Comparison of ENCODE assay signal across 16 mouse cellular contexts in the genomic region with DNA sequence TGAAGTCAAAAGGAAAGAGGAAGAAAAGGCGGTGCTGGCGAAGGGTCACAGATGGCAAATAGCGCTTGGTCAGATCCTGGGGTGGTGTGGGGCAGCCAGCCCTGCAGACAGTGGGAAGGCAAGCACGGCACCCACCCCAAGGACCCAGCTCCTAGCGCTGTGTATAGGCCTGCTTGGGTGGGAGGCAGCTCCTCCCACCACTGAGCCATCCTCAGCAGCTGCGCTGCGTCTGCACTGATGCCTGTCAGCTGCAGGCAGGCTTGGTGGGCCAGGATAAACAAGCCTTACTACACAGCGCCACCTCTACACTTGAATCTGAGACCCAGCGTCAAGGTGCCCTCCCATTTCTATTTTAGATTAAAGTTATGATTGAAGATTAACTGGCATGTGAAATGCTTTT. TPM values are rescaled to one million over a fixed set of nuclear protein-coding genes. Genes with fewer than 3 reads are reported as not detected.
DNase-seq lines count a peak whose midpoint lies in the region; ATAC-seq and TF ChIP-seq lines count a peak whose summit lies in the region.
"Had no signal": no experiment of that assay in that cellular context is flagged by ENCODE, and none has a peak within 500 bp of the region (broad histone marks: within the 10 kb centered on the region; RNA-seq: fewer than 3 reads in every experiment).

No protein-coding gene starts in this region.

- no peak for TF ChIP-seq CTCF in forebrain, postnatal 0 days (IDR thresholded peaks at IDR 0.05; ENCODE audit: low read depth)

- H3K36me3 ChIP-seq in forebrain, postnatal 0 days (ENCODE audit: insufficient read depth), result peaks cover 95% of the 10 kb centered on the region
- peaks cover 100% of the 10 kb centered on the region for H3K36me3 ChIP-seq in forebrain, embryonic 14.5 days (ENCODE audit: control insufficient read depth, insufficient read depth, low read length)
- H3K36me3 ChIP-seq in midbrain, embryonic 13.5 days, result peaks cover 99% of the 10 kb centered on the region
- H3K36me3 ChIP-seq in midbrain, embryonic 11.5 days (ENCODE audit: control insufficient read depth, insufficient read depth, low read length), result peaks cover 65% of the 10 kb centered on the region
- peaks cover 47% of the 10 kb centered on the region for H3K36me3 ChIP-seq in myocyte (ENCODE audit: control insufficient read depth, insufficient read depth)

- no peak overlapping the region for H3K9ac ChIP-seq in forebrain, postnatal 0 days
- no peak overlapping the region for H3K9ac ChIP-seq in forebrain, embryonic 14.5 days (ENCODE audit: low read length)
- H3K9ac ChIP-seq in midbrain, embryonic 13.5 days (replicated peaks), result no peak overlapping the region
- no peak overlapping the region for H3K9ac ChIP-seq in midbrain, embryonic 11.5 days (ENCODE audit: low read length)
- H3K9ac ChIP-seq: intestine, embryonic 15.5 days had no signal

- no peaks in the 10 kb centered on the region for H3K4me1 ChIP-seq in forebrain, postnatal 0 days (ENCODE audit: insufficient read depth)
- H3K4me1 ChIP-seq in forebrain, embryonic 14.5 days (ENCODE audit: control insufficient read depth, insufficient read depth, low read length), result no peaks in the 10 kb centered on the region
- H3K4me1 ChIP-seq in midbrain, embryonic 13.5 days (replicated peaks), result no peaks in the 10 kb centered on the region
- no peaks in the 10 kb centered on the region for H3K4me1 ChIP-seq in midbrain, embryonic 11.5 days (ENCODE audit: control insufficient read depth, insufficient read depth, low read length)
- H3K4me1 ChIP-seq: intestine, embryonic 15.5 days had no signal

- 86% methylated on average over 9 of the region's 9 CpGs for WGBS in forebrain, postnatal 0 days
- WGBS in forebrain, embryonic 14.5 days, result 89% methylated on average over 9 of the region's 9 CpGs
- WGBS in midbrain, embryonic 13.5 days, result 90% methylated on average over 9 of the region's 9 CpGs
- 89% methylated on average over 9 of the region's 9 CpGs for WGBS in midbrain, embryonic 11.5 days

- no peak overlapping the region for H3K27ac ChIP-seq in forebrain, postnatal 0 days (ENCODE audit: low read depth, low read length)
- H3K27ac ChIP-seq in forebrain, embryonic 14.5 days (ENCODE audit: low read depth, low read length), result no peak overlapping the region
- no peak overlapping the region for H3K27ac ChIP-seq in midbrain, embryonic 13.5 days
- no peak overlapping the region for H3K27ac ChIP-seq in midbrain, embryonic 11.5 days (ENCODE audit: low read depth, low read length)
- H3K27ac ChIP-seq: heart, adult 2 months; intestine, embryonic 15.5 days had no signal

- no peaks in the 10 kb centered on the region for H3K79me2 ChIP-seq in myocyte (ENCODE audit: control insufficient read depth, insufficient read depth)

- H3ac ChIP-seq in myocyte (ENCODE audit: control insufficient read depth, insufficient read length), result no peak overlapping the region

- H3K4me3 ChIP-seq in forebrain, postnatal 0 days (ENCODE audit: low read depth, low read length), result no peak overlapping the region
- H3K4me3 ChIP-seq in forebrain, embryonic 14.5 days (ENCODE audit: low read depth, low read length), result no peak overlapping the region
- H3K4me3 ChIP-seq in midbrain, embryonic 13.5 days (replicated peaks), result no peak overlapping the region
- H3K4me3 ChIP-seq in midbrain, embryonic 11.5 days (ENCODE audit: low read depth, low read length), result no peak overlapping the region
- H3K4me3 ChIP-seq in myocyte, result no peak overlapping the region
- H3K4me3 ChIP-seq: heart, adult 2 months; intestine, embryonic 15.5 days had no signal

- no peak overlapping the region for H3K4me2 ChIP-seq in forebrain, postnatal 0 days (ENCODE audit: low read depth)
- no peak overlapping the region for H3K4me2 ChIP-seq in forebrain, embryonic 14.5 days (ENCODE audit: low read length)
- no peak overlapping the region for H3K4me2 ChIP-seq in midbrain, embryonic 13.5 days (replicated peaks)
- no peak overlapping the region for H3K4me2 ChIP-seq in midbrain, embryonic 11.5 days
- H3K4me2 ChIP-seq in myocyte (ENCODE audit: low read depth), result no peak overlapping the region
- H3K4me2 ChIP-seq: intestine, embryonic 15.5 days had no signal

- ATAC-seq in forebrain, postnatal 0 days, result peak; percentile 14; the same call in 1 of the 2 replicates
- ATAC-seq in forebrain, embryonic 14.5 days, result no peak
- ATAC-seq in midbrain, embryonic 13.5 days, result 0 out of 2 replicates have a peak, but pooled peaks have one; percentile 43
- ATAC-seq in midbrain, embryonic 11.5 days (ENCODE audit: low FRiP score), result no peak
- ATAC-seq: intestine, embryonic 15.5 days had no signal

- TF ChIP-seq POLR2A in myocyte (IDR thresholded peaks at IDR 0.05; ENCODE audit: insufficient read length, low read depth), result peak; percentile 13

- no peaks in the 10 kb centered on the region for H3K27me3 ChIP-seq in forebrain, postnatal 0 days (ENCODE audit: insufficient read depth, low read length)
- no peaks in the 10 kb centered on the region for H3K27me3 ChIP-seq in forebrain, embryonic 14.5 days (replicated peaks; ENCODE audit: control insufficient read depth, insufficient read depth, low read length)
- H3K27me3 ChIP-seq in midbrain, embryonic 13.5 days, result no peaks in the 10 kb centered on the region
- H3K27me3 ChIP-seq in midbrain, embryonic 11.5 days (ENCODE audit: control insufficient read depth, insufficient read depth, low read length), result no peaks in the 10 kb centered on the region
- H3K27me3 ChIP-seq in myocyte (ENCODE audit: control insufficient read depth, insufficient read depth, insufficient read length), result no peaks in the 10 kb centered on the region
- H3K27me3 ChIP-seq: intestine, embryonic 15.5 days had no signal

- H3K9me3 ChIP-seq in forebrain, postnatal 0 days (ENCODE audit: low read length), result no peaks in the 10 kb centered on the region
- no peaks in the 10 kb centered on the region for H3K9me3 ChIP-seq in forebrain, embryonic 14.5 days (replicated peaks; ENCODE audit: control insufficient read depth, low read length)
- no peaks in the 10 kb centered on the region for H3K9me3 ChIP-seq in midbrain, embryonic 13.5 days
- no peaks in the 10 kb centered on the region for H3K9me3 ChIP-seq in midbrain, embryonic 11.5 days (ENCODE audit: control insufficient read depth, low read length)
- H3K9me3 ChIP-seq: intestine, embryonic 15.5 days had no signal

- DNase-seq in forebrain, postnatal 0 days, result no peak
- no peak for DNase-seq in forebrain, embryonic 14.5 days (ENCODE audit: low spot score)
- peak; percentile 41 to 46 for DNase-seq in kidney, postnatal 4 days
- DNase-seq in kidney, adult 8-10 months, result no peak
- DNase-seq in midbrain, embryonic 11.5 days (ENCODE audit: low spot score, missing footprints), result no peak
- DNase-seq: adrenal gland, adult 8-10 months; B cell, adult 2 months; cerebellum, adult 2 months; heart, adult 2 months; layer of hippocampus, postnatal 36 days; left cerebral cortex, postnatal 4 days; right cerebral cortex, adult 18-20 months; spleen, adult 18-20 months had no signal

TF ChIP-seq in myocyte, 11 proteins besides CTCF, POLR2A, EP300 and RAD21:
- no peak for TF ChIP-seq CEBPB (IDR thresholded peaks at IDR 0.05; ENCODE audit: insufficient read depth, poor library complexity, severe bottlenecking)
- no peak for TF ChIP-seq MAX (IDR thresholded peaks at IDR 0.05; ENCODE audit: low read depth)
- peak; percentile 43 for TF ChIP-seq POLR2AphosphoS2 (IDR thresholded peaks at IDR 0.05; ENCODE audit: insufficient read length, low read depth)
- no peak for TF ChIP-seq USF1 (IDR thresholded peaks at IDR 0.05; ENCODE audit: low read depth)
- no peak for TF ChIP-seq E2F4 (IDR thresholded peaks at IDR 0.05; ENCODE audit: insufficient read depth)
- no peak for TF ChIP-seq MYOD1 (IDR thresholded peaks at IDR 0.05; ENCODE audit: control insufficient read depth in 1 of 3, insufficient read length in 2 of 3, low read depth in 2 of 3)

RNA-seq across cellular contexts. Expression of a gene that starts 41.1 kb away (rescaled TPM):
- 23.2 and 28.5 TPM in 2 replicates for total RNA-seq in forebrain, postnatal 0 days (2014; rRNA removed)
- 28.9 and 32.6 TPM in 2 replicates for polyA plus RNA-seq in forebrain, postnatal 0 days (2015; fragmentation: Nextera tagmentation; extraction: Ambion mirVana)
- 38.0 and 45.5 TPM in 2 replicates for polyA plus RNA-seq in forebrain, embryonic 14.5 days (2014; fragmentation: Nextera tagmentation; extraction: Ambion mirVana)
- 47.7 and 49.9 TPM in 2 replicates for polyA plus RNA-seq in midbrain, embryonic 13.5 days (2015; fragmentation: Nextera tagmentation; extraction: Ambion mirVana)
- 57.3 and 63.9 TPM in 2 replicates for polyA plus RNA-seq in midbrain, embryonic 11.5 days (2014; fragmentation: Nextera tagmentation; extraction: Ambion mirVana)
- polyA plus RNA-seq in myocyte (2012; fragmentation: generic; extraction: Trizol), result 17.1 TPM

Comparison
In these comparisons a context has a peak if more than half of its experiments do, and no peak if none do; other contexts are left out.
1. ATAC-seq: peak in forebrain, postnatal 0 days (single experiment) and midbrain, embryonic 13.5 days (single experiment); none in forebrain, embryonic 14.5 days (single experiment) and midbrain, embryonic 11.5 days (single experiment).
2. DNase-seq: peak in kidney, postnatal 4 days (2 of 2); none in forebrain, postnatal 0 days (single experiment), forebrain, embryonic 14.5 days (single experiment), kidney, adult 8-10 months (0 of 2) and midbrain, embryonic 11.5 days (single experiment).